Mouse (Mus musculus) lung, postnatal 0 days (tissue): ENCODE data around the gene Ywhag. TPM values are rescaled to one million over a fixed set of nuclear protein-coding genes. Genes with fewer than 3 reads are reported as not detected.
A peak's percentile ranks its signal among the peaks of the same experiment; 100 is the strongest.

Experiments
- ATAC-seq: fragments of 200-750 bp; cut with Nextera tagmentation; 2 replicates; pipeline ENCODE4 v1.8.0; 2017; ENCODE audit warnings: moderate library complexity
- DNase-seq: peaks from one replicate; pipeline ENCODE4 v3.0.0-alpha.2; 2016; ENCODE audit warnings: low spot score
- H3K27ac ChIP-seq: fragments of 300-500 bp; sonication (generic); 2 replicates; pipeline ENCODE4 v1.5.1; 2014; ENCODE audit warnings: antibody characterized with exemption, mild to moderate bottlenecking, low read length, mixed read lengths
- H3K27me3 ChIP-seq: fragments of 300-500 bp; sonication (generic); replicated peaks from 2 replicates; pipeline ENCODE4 v1.6.1; 2014; ENCODE audit warnings: low read length, mixed read lengths; ENCODE audit not compliant: insufficient read depth
- H3K36me3 ChIP-seq: fragments of 300-500 bp; sonication (generic); 2 replicates; pipeline ENCODE4 v1.6.1; 2014; ENCODE audit warnings: low read length, mixed read lengths; ENCODE audit not compliant: insufficient read depth
- H3K4me1 ChIP-seq: fragments of 300-500 bp; sonication (generic); 2 replicates; pipeline ENCODE4 v1.6.1; 2014; ENCODE audit warnings: antibody characterized with exemption, low read depth, low read length, mixed read lengths; ENCODE audit not compliant: insufficient read depth
- H3K4me2 ChIP-seq: fragments of 300-500 bp; sonication (generic); replicated peaks from 2 replicates; pipeline ENCODE4 v1.6.1; 2014; ENCODE audit warnings: low read depth, mild to moderate bottlenecking, low read length, moderate library complexity, mixed read lengths
- H3K4me3 ChIP-seq: fragments of 300-500 bp; sonication (generic); 2 replicates; pipeline ENCODE4 v1.5.1; 2014; ENCODE audit warnings: low read depth, low read length
- H3K9ac ChIP-seq: fragments of 300-500 bp; sonication (generic); replicated peaks from 2 replicates; pipeline ENCODE4 v1.6.1; 2014; ENCODE audit warnings: low read depth, mild to moderate bottlenecking
- H3K9me3 ChIP-seq: fragments of 300-500 bp; sonication (generic); 2 replicates; pipeline ENCODE4 v1.6.1; 2016; ENCODE audit warnings: low read length, mixed read lengths
- CTCF ChIP-seq: IDR thresholded peaks from 2 replicates; pipeline ENCODE4 v1.5.1; 2016; ENCODE audit warnings: antibody characterized with exemption, mild to moderate bottlenecking
- EP300 ChIP-seq: IDR thresholded peaks from 2 replicates; pipeline ENCODE4 v1.6.1; 2016; ENCODE audit warnings: antibody characterized with exemption, mild to moderate bottlenecking, control low read depth
- WGBS: fragments of 180-500 bp; shearing (Covaris S2); extraction: QIAGEN DNeasy Blood & Tissue Kit; methylation state at CpG from one replicate; pipeline ENCODE4 v1.1.7; 2014; 5-methylcytosine and 5-hydroxymethylcytosine counted together
- polyA plus RNA-seq: library from polyadenylated mRNA; unstranded; fragments of >200 nt; fragmentation: Nextera tagmentation; extraction: Ambion mirVana; gene quantifications from 2 replicates; pipeline ENCODE4 v1.2.1, GENCODE M21; 2015

The Ywhag gene
- polyA plus RNA-seq, 1 experiment from 2014 or later, result 75.5 TPM

GRCm38 (mm10) chr5:135942710-135943109 lies 8.3 kb upstream of the Ywhag start:
- TF ChIP-seq EP300 (no peak), CTCF (no peak)
- Histone ChIP-seq H3K36me3 (no peaks in the 10 kb centered on the region), H3K27ac (no peak overlapping the region), H3K9me3 (no peaks in the 10 kb centered on the region), H3K4me3 (no peak overlapping the region), H3K4me1 (no peaks in the 10 kb centered on the region; the same call in 1 of the 2 replicates), H3K27me3 (no peaks in the 10 kb centered on the region), H3K4me2 (no peak overlapping the region), H3K9ac (no peak overlapping the region)
- DNase-seq (no peak), ATAC-seq (no peak)
- WGBS, result 68% methylated on average over 6 of the region's 6 CpGs

- TF ChIP-seq CTCF, result no peak
- no peak for TF ChIP-seq EP300
- Histone ChIP-seq H3K4me2 (no peak overlapping the region), H3K4me3 (no peak overlapping the region), H3K27me3 (no peaks in the 10 kb centered on the region), H3K36me3 (no peaks in the 10 kb centered on the region), H3K9ac (no peak overlapping the region), H3K27ac (no peak overlapping the region), H3K9me3 (no peaks in the 10 kb centered on the region), H3K4me1 (no peaks in the 10 kb centered on the region)
- DNase-seq (no peak), ATAC-seq (no peak)
- WGBS, result 60% methylated on average over 5 of the region's 5 CpGs
Observed at GRCm38 (mm10) chr5:135940587-135940986, 6.2 kb upstream of the Ywhag start.

DNA sequence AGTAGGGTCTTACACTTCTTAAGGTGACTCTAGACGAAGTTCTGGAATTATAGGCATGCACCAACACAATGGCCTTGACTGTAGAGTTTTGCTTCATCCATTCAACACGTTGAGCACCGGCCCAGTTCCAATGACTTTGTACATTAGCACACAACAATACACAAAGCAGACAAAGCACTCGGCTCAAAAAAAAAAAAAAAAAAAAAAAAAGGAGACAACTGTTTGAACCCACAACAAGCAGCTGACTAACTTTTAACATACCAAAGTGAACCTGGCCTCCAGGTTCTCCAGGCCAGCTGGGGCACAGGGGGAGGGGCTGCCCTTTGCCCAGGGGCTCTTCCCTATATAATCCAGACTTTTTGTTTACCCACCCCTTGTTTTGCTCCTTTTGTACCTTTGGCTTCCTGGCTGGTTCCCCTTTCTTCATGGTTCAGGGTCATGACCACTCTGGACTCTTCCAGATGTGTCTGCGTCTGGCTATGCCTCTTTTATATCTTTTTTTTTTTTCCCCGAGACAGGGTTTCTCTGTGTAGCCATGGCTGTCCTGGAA lies 1.3 kb upstream of the Ywhag start:
- no peaks in the 10 kb centered on the region for H3K9me3 ChIP-seq
- TF ChIP-seq EP300, result no peak
- TF ChIP-seq CTCF, result no peak
- peaks cover 4% of the 10 kb centered on the region; the same call in 1 of the 2 replicates for H3K4me1 ChIP-seq
- H3K4me2 ChIP-seq, result no peak overlapping the region
- no peaks in the 10 kb centered on the region for H3K27me3 ChIP-seq
- DNase-seq, result no peak
- H3K36me3 ChIP-seq, result peaks cover 3% of the 10 kb centered on the region; the same call in 1 of the 2 replicates
- H3K9ac ChIP-seq, result no peak overlapping the region
- H3K4me3 ChIP-seq, result no peak overlapping the region
- H3K27ac ChIP-seq, result 0 out of 2 replicates have a peak overlapping the region, but pooled peaks have one; percentile 96
- ATAC-seq, result no peak
- 72% methylated on average over 6 of the region's 6 CpGs for WGBS

DNA sequence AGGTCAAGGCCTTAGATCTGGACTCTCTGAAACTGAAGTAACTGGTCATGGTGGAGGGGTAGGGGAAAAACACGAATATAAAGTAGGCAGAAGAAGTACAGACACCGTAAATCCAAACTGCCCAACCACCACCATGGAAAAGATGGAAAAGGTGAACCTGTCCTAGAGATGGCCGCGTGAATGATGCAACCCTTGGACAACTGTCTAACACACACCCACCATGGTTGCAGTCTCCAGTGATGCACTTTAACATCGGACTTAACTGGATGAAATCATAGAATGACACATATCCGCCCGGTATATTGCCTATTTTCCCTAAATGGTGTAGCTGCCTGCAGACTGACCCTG lies 734 bp upstream of the Ywhag start:
- ATAC-seq (peak; percentile 4), DNase-seq (no peak)
- Histone ChIP-seq H3K36me3 (peaks cover 9% of the 10 kb centered on the region; the same call in 1 of the 2 replicates), H3K9ac (no peak overlapping the region), H3K4me3 (0 out of 2 replicates have a peak overlapping the region, but pooled peaks have one; percentile 93), H3K4me2 (peak overlapping the region; percentile 77), H3K9me3 (no peaks in the 10 kb centered on the region), H3K27ac (peak overlapping the region; percentile 96), H3K4me1 (peaks cover 4% of the 10 kb centered on the region; the same call in 1 of the 2 replicates), H3K27me3 (no peaks in the 10 kb centered on the region)
- 45% methylated on average over 7 of the region's 7 CpGs for WGBS
- TF ChIP-seq CTCF (no peak), EP300 (no peak)

DNA sequence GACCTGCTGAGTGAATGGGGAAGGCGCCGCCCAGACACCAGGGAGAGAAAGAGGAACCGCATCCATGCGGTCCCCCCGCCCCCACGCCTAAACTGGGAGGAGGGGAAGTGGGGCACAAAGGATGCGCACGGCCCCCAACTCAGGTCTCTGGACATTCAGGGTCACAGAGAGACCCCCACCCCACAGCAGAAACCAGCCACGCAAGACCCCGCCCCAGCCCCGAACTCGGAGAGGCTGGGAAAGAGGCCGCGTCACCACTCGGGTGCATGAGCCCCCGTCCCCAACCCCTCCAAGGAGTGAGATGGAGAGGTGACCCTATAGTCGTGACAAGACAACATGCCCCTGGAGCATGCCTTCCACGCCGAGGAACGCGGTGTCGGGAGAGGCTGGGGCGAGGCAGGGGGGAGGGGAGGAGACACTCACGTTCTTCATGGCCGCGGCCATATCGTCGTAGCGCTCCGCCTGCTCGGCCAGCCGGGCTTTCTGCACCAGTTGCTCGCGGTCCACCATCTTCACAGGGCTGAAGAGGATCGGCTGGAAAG lies 445 bp downstream of the Ywhag start:
- TF ChIP-seq CTCF (no peak), EP300 (no peak)
- H3K4me1 ChIP-seq, result peaks cover 4% of the 10 kb centered on the region; the same call in 1 of the 2 replicates
- no peaks in the 10 kb centered on the region for H3K27me3 ChIP-seq
- peak overlapping the region; percentile 93 for H3K4me3 ChIP-seq
- peak overlapping the region; percentile 77 for H3K4me2 ChIP-seq
- no peaks in the 10 kb centered on the region for H3K9me3 ChIP-seq
- peak overlapping the region; percentile 66 for H3K9ac ChIP-seq
- peak; percentile 65 for DNase-seq
- peak overlapping the region; percentile 96 for H3K27ac ChIP-seq
- peaks cover 15% of the 10 kb centered on the region; the same call in 1 of the 2 replicates for H3K36me3 ChIP-seq
- ATAC-seq, result peak; percentile 51
- WGBS, result under 1% methylated on average over 33 of the region's 35 CpGs

DNA sequence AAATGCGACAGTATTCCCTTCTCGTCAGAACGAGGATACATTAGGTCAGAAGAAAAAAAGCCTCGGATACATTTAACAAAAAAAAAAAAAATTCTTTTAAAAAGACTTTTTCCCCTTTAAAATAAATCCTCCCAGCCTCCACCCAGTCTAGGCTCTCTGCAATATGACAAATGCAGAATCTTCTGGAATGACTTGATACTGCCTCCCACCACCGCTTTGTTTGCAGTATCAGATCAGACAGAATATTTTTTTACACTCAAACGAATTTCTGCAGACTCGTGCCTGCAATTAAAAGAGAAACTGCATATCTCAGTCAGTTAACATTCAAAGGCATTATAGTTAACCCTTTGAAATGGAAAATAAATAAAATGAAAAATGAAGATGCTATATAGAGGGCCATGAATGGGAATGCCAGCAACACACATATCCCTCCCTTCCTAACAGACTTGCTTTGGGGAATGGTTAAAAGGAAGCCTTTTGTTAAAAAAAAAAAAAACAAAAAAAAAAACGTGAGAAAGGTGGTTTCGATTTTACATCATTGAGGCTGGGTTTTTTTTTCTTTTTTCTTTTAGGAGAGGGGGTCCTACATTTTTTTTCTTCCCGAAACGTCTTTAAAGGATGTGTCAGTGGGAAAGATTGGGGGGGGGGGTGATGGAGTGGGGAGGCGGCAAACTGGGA lies 1.1 kb downstream of the Ywhag start:
- DNase-seq (no peak), ATAC-seq (no peak)
- Histone ChIP-seq H3K36me3 (peaks cover 15% of the 10 kb centered on the region; the same call in 1 of the 2 replicates), H3K9ac (peak overlapping the region; percentile 66), H3K9me3 (no peaks in the 10 kb centered on the region), H3K27ac (peak overlapping the region; percentile 96), H3K4me2 (peak overlapping the region; percentile 77), H3K27me3 (no peaks in the 10 kb centered on the region), H3K4me1 (peaks cover 4% of the 10 kb centered on the region; the same call in 1 of the 2 replicates), H3K4me3 (peak overlapping the region; percentile 93)
- WGBS, result 6% methylated on average over 12 of the region's 12 CpGs
- TF ChIP-seq CTCF (no peak), EP300 (no peak)
